Mouse (Mus musculus) heart, embryonic 16.5 days (tissue): Measurements from ENCODE around the gene Jak1. TPM values are rescaled to one million over a fixed set of nuclear protein-coding genes. Genes with fewer than 3 reads are reported as not detected.

Source experiments
- ATAC-seq: fragments of 200-750 bp; cut with Nextera tagmentation; replicated peaks from 2 replicates; pipeline ENCODE4 v1.8.0; 2017; ENCODE audit warnings: moderate number of reproducible peaks; ENCODE audit not compliant: insufficient read depth, low FRiP score; ENCODE audit errors: extremely low read depth
- H3K27ac ChIP-seq: fragments of 300-500 bp; sonication (generic); 2 replicates; pipeline ENCODE4 v1.5.1; 2014; ENCODE audit warnings: mild to moderate bottlenecking, low read length, control low read depth, moderate library complexity
- H3K27me3 ChIP-seq: fragments of 300-500 bp; sonication (generic); 2 replicates; pipeline ENCODE4 v1.6.1; 2014; ENCODE audit warnings: low read length, mixed read lengths; ENCODE audit not compliant: control insufficient read depth, insufficient read depth
- H3K36me3 ChIP-seq: fragments of 300-500 bp; sonication (generic); 2 replicates; pipeline ENCODE4 v1.6.1; 2014; ENCODE audit not compliant: control insufficient read depth, insufficient read depth
- H3K4me1 ChIP-seq: fragments of 300-500 bp; sonication (generic); 2 replicates; pipeline ENCODE4 v1.6.1; 2014; ENCODE audit warnings: low read length, mixed read lengths; ENCODE audit not compliant: control insufficient read depth, insufficient read depth
- H3K4me2 ChIP-seq: fragments of 300-500 bp; sonication (generic); 2 replicates; pipeline ENCODE4 v1.6.1; 2014; ENCODE audit warnings: low read depth, mild to moderate bottlenecking, control low read depth, low read length
- H3K4me3 ChIP-seq: fragments of 300-500 bp; sonication (generic); 2 replicates; pipeline ENCODE4 v1.5.1; 2014; ENCODE audit warnings: mild to moderate bottlenecking, control low read depth, low read length
- H3K9ac ChIP-seq: fragments of 300-500 bp; sonication (generic); 2 replicates; pipeline ENCODE4 v1.6.1; 2014; ENCODE audit warnings: low read length, control low read depth
- H3K9me3 ChIP-seq: fragments of 300-500 bp; sonication (generic); replicated peaks from 2 replicates; pipeline ENCODE4 v1.6.1; 2016; ENCODE audit warnings: low read length; ENCODE audit not compliant: control insufficient read depth
- WGBS: fragments of 180-500 bp; shearing (Covaris S2); extraction: QIAGEN DNeasy Blood & Tissue Kit; methylation state at CpG from one replicate; pipeline ENCODE4 v1.1.7; 2014; 5-methylcytosine and 5-hydroxymethylcytosine counted together
- polyA plus RNA-seq: library from polyadenylated mRNA; unstranded; fragments of >200 nt; fragmentation: Nextera tagmentation; extraction: Ambion mirVana; gene quantifications from 2 replicates; pipeline ENCODE4 v1.2.1, GENCODE M21; 2015

Jak1 gene
- polyA plus RNA-seq, 1 experiment from 2014 or later, result 65.7 TPM

GRCm38 (mm10) chr4:101144361-101144760 lies 120.7 kb downstream of the Jak1 start:
- WGBS, result 71% methylated on average over 4 of the region's 4 CpGs
- Histone ChIP-seq H3K4me2 (no peak overlapping the region), H3K4me3 (no peak overlapping the region), H3K36me3 (peaks cover 6% of the 10 kb centered on the region), H3K27ac (no peak overlapping the region), H3K4me1 (0 out of 2 replicates have a peak, but pooled peaks cover 2% of the 10 kb centered on the region), H3K9ac (no peak overlapping the region), H3K9me3 (no peaks in the 10 kb centered on the region), H3K27me3 (no peaks in the 10 kb centered on the region)
- no peak for ATAC-seq

DNA sequence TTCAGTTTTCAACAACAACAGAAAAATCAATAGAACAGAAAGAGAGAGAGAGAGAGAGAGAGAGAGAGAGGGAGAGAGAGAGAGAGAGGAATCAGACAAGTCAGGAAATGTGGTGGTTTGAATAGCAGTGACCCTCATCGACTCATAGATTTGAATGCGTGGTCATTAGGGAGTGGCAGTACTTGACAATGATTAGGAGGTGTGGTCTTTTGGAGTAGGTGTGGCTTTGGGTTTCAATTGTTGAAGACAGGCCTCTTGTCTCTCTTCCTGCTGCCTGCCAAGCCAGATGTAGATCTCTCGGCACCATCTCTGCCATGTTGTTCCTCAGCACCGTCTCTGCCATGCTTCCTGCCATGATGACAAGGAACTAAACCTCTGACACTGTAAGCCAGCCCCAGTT lies 121.2 kb downstream of the Jak1 start:
- Histone ChIP-seq H3K9ac (no peak overlapping the region), H3K36me3 (peaks cover 6% of the 10 kb centered on the region), H3K9me3 (no peaks in the 10 kb centered on the region), H3K4me2 (no peak overlapping the region), H3K27me3 (no peaks in the 10 kb centered on the region), H3K4me1 (0 out of 2 replicates have a peak, but pooled peaks cover 2% of the 10 kb centered on the region), H3K4me3 (no peak overlapping the region), H3K27ac (no peak overlapping the region)
- WGBS, result 65% methylated on average over 4 of the region's 4 CpGs
- no peak for ATAC-seq

- no peaks in the 10 kb centered on the region for H3K27me3 ChIP-seq
- H3K36me3 ChIP-seq, result no peaks in the 10 kb centered on the region
- no peak overlapping the region for H3K4me3 ChIP-seq
- 69% methylated on average over 5 of the region's 5 CpGs for WGBS
- H3K9me3 ChIP-seq, result no peaks in the 10 kb centered on the region
- 0 out of 2 replicates have a peak, but pooled peaks cover 2% of the 10 kb centered on the region for H3K4me1 ChIP-seq
- H3K27ac ChIP-seq, result no peak overlapping the region
- ATAC-seq, result no peak
- H3K9ac ChIP-seq, result no peak overlapping the region
- no peak overlapping the region for H3K4me2 ChIP-seq
Measured at GRCm38 (mm10) chr4:101141768-101142167, 123.3 kb downstream of the Jak1 start.

DNA sequence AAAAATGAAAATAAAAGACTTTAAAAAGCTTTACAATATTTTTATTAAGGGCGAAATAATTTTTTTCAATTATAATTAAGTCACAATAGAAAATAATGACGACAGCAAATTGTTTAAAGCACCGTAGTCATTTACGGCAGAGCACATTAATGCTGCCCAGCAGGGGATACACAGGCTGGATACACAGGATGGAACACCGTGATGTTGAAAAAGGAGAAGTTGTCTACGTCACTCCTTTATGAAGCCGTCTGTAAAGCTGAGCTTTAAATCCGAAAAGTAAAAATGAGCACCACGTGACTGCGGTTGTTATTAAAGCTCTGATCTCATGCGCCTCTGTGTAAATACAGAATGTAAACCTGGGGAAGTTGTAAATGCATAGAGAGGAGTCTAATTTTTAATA lies 127.1 kb downstream of the Jak1 start:
- no peaks in the 10 kb centered on the region for H3K9me3 ChIP-seq
- no peak for ATAC-seq
- H3K9ac ChIP-seq, result no peak overlapping the region
- H3K36me3 ChIP-seq, result no peaks in the 10 kb centered on the region
- H3K4me3 ChIP-seq, result no peak overlapping the region
- no peak overlapping the region for H3K27ac ChIP-seq
- H3K27me3 ChIP-seq, result no peaks in the 10 kb centered on the region
- no peak overlapping the region for H3K4me2 ChIP-seq
- H3K4me1 ChIP-seq, result no peaks in the 10 kb centered on the region
- WGBS, result 85% methylated on average over 11 of the region's 11 CpGs

GRCm38 (mm10) chr4:101135909-101136308 lies 129.2 kb downstream of the Jak1 start:
- no peaks in the 10 kb centered on the region for H3K4me1 ChIP-seq
- no peak overlapping the region for H3K27ac ChIP-seq
- 90% methylated on average over 14 of the region's 14 CpGs for WGBS
- no peak for ATAC-seq
- no peaks in the 10 kb centered on the region for H3K27me3 ChIP-seq
- H3K36me3 ChIP-seq, result 0 out of 2 replicates have a peak, but pooled peaks cover 4% of the 10 kb centered on the region
- H3K9me3 ChIP-seq, result no peaks in the 10 kb centered on the region
- no peak overlapping the region for H3K4me2 ChIP-seq
- H3K4me3 ChIP-seq, result no peak overlapping the region
- no peak overlapping the region for H3K9ac ChIP-seq

DNA sequence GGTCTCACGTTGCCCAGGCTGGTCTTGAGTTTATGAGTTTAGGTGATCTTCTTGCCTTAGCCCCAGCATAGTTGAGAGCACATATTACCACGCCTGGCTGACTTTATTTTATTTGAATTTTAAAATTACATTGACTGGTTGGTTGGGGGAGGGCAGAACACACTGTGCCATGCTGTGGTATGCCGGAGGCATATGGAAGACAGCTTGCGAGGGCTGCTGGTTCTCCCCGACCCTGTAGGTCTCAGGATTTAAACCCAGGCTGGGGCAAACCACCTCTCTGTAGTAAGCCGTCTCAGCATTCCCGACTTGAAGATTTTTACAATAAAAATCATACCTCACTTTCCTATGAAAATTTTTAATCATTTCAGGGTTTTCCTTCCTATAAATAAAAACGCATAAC lies 130.1 kb downstream of the Jak1 start:
- no peak overlapping the region for H3K27ac ChIP-seq
- H3K4me3 ChIP-seq, result no peak overlapping the region
- H3K4me1 ChIP-seq, result no peaks in the 10 kb centered on the region
- H3K9ac ChIP-seq, result no peak overlapping the region
- 0 out of 2 replicates have a peak, but pooled peaks cover 4% of the 10 kb centered on the region for H3K36me3 ChIP-seq
- no peak overlapping the region for H3K4me2 ChIP-seq
- ATAC-seq, result no peak
- no peaks in the 10 kb centered on the region for H3K9me3 ChIP-seq
- no peaks in the 10 kb centered on the region for H3K27me3 ChIP-seq
- WGBS, result 89% methylated on average over 8 of the region's 8 CpGs

DNA sequence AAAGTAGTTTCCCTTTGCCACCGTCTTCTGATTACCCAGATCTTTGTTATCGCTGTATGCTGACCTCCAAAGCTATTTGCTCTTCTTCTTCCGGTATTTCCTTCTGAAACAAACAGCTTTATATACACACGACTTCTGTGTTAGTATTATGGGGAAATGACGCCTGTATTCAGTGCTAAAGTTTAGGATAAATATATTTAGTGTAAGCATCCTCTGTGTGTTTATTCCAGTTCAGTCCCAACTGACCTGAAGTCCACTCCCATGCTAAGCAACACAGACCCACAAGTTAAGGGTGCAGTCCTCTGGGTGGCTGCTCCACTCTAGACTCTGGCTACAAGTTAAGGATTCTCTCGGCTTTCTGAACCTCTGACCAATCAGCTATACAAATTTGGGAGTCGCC lies 144.1 kb downstream of the Jak1 start:
- H3K4me3 ChIP-seq, result no peak overlapping the region
- 86% methylated on average over 7 of the region's 7 CpGs for WGBS
- peaks cover 10% of the 10 kb centered on the region; the same call in 1 of the 2 replicates for H3K4me1 ChIP-seq
- no peak for ATAC-seq
- H3K9me3 ChIP-seq, result no peaks in the 10 kb centered on the region
- no peak overlapping the region for H3K4me2 ChIP-seq
- H3K36me3 ChIP-seq, result no peaks in the 10 kb centered on the region; the same call in 1 of the 2 replicates
- H3K27ac ChIP-seq, result no peak overlapping the region
- no peaks in the 10 kb centered on the region for H3K27me3 ChIP-seq
- no peak overlapping the region for H3K9ac ChIP-seq

- H3K36me3 ChIP-seq, result no peaks in the 10 kb centered on the region
- H3K27me3 ChIP-seq, result no peaks in the 10 kb centered on the region
- no peaks in the 10 kb centered on the region for H3K4me1 ChIP-seq
- no peak overlapping the region for H3K27ac ChIP-seq
- peaks cover 11% of the 10 kb centered on the region; the same call in 1 of the 2 replicates for H3K9me3 ChIP-seq
- no peak for ATAC-seq
- H3K4me2 ChIP-seq, result no peak overlapping the region
- WGBS, result 86% methylated on average over 12 of the region's 12 CpGs
- no peak overlapping the region for H3K9ac ChIP-seq
- no peak overlapping the region for H3K4me3 ChIP-seq
Measured at GRCm38 (mm10) chr4:101107122-101107521, 158.0 kb downstream of the Jak1 start.
